Mouse (Mus musculus) ES-E14 (cell line): ENCODE results near the gene Vinac1. TPM values are rescaled to one million over a fixed set of nuclear protein-coding genes. Genes with fewer than 3 reads are reported as not detected.

Experiments used
- DNase-seq: peaks from one replicate; pipeline ENCODE4 v3.0.0-alpha.2; 2013; ENCODE audit warnings: low read depth, low spot score
- H3K27ac ChIP-seq: 2 replicates; pipeline ENCODE4 v1.5.1; 2012; ENCODE audit warnings: low read depth, mild to moderate bottlenecking, low read length, moderate library complexity, mixed read lengths; ENCODE audit not compliant: poor library complexity, insufficient read depth, severe bottlenecking
- H3K36me3 ChIP-seq: 2 replicates; pipeline ENCODE4 v1.6.1; 2012; ENCODE audit warnings: mild to moderate bottlenecking, low read length, moderate library complexity, mixed read lengths; ENCODE audit not compliant: control insufficient read depth, poor library complexity, insufficient read depth, severe bottlenecking
- H3K4me1 ChIP-seq, 2 experiments: fragments of 150-350 bp in 1 of 2; sonication (generic) in 1 of 2; 2 replicates each; pipeline ENCODE4 v1.6.1; 2012; ENCODE audit warnings: low read length in 2 of 2, mild to moderate bottlenecking in 1 of 2, mixed read lengths in 1 of 2; ENCODE audit not compliant: control insufficient read depth in 2 of 2, insufficient read depth in 2 of 2, poor library complexity in 1 of 2
- H3K4me3 ChIP-seq, 2 experiments: fragments of 150-350 bp in 1 of 2; sonication (generic) in 1 of 2; 2 replicates each; pipeline ENCODE4 v1.5.1; 2012; ENCODE audit warnings: low read length in 2 of 2, low read depth in 1 of 2, mild to moderate bottlenecking in 1 of 2, mixed read lengths in 1 of 2; ENCODE audit not compliant: insufficient read depth in 1 of 2, poor library complexity in 1 of 2, severe bottlenecking in 1 of 2
- H3K9ac ChIP-seq: 2 replicates; pipeline ENCODE4 v1.6.1; 2012; ENCODE audit warnings: low read depth, mild to moderate bottlenecking, low read length, mixed read lengths; ENCODE audit not compliant: poor library complexity, insufficient read depth, severe bottlenecking
- H3K9me3 ChIP-seq: fragments of 150-350 bp; sonication (generic); 2 replicates; pipeline ENCODE4 v1.6.1; 2012; ENCODE audit warnings: low read depth, mild to moderate bottlenecking, low read length; ENCODE audit not compliant: control insufficient read depth, insufficient read depth
- CHD2 ChIP-seq: IDR thresholded peaks from 2 replicates; pipeline ENCODE4 v1.6.1; 2014; ENCODE audit warnings: mild to moderate bottlenecking, low read depth, low read length, inconsistent platforms
- HCFC1 ChIP-seq: IDR thresholded peaks from 2 replicates; pipeline ENCODE4 v1.6.1; 2012; ENCODE audit warnings: low read length, inconsistent platforms, borderline replicate concordance; ENCODE audit not compliant: insufficient read depth
- MAFK ChIP-seq: IDR thresholded peaks from 2 replicates; pipeline ENCODE4 v1.6.1; 2014; ENCODE audit warnings: mild to moderate bottlenecking, low read depth, low read length, inconsistent platforms; ENCODE audit not compliant: insufficient read depth
- ZC3H11A ChIP-seq: IDR thresholded peaks from 2 replicates; pipeline ENCODE4 v1.6.1; 2012; ENCODE audit warnings: low read depth, mild to moderate bottlenecking, inconsistent platforms, low read length, borderline replicate concordance
- ZNF384 ChIP-seq: IDR thresholded peaks from 2 replicates; pipeline ENCODE4 v1.6.1; 2012; ENCODE audit warnings: low read depth, low read length, inconsistent platforms
- in situ Hi-C, 2 experiments: fragments of 600-800 bp; cut with MboI; formaldehyde crosslinking; loops; one replicate each; pipeline ENCODE4 v1.15.1; 2025; ENCODE audit warnings: low sequenced_read_pairs in 2 of 2, inconsistent platforms in 1 of 2; ENCODE audit not compliant: unreplicated experiment in 2 of 2
- total RNA-seq: library from RNA; depleted of rRNA; stranded (reverse); fragments of 300-350 nt; gene quantifications from 2 replicates; pipeline ENCODE4 v1.2.3, GENCODE M21; 2012

Gene Vinac1
- total RNA-seq, 1 experiment = 0.13 TPM

GRCm38 (mm10) chr2:129055741-129056140 is 7.8 kb upstream of the Vinac1 start:
- no peak for DNase-seq
- no peaks in the 10 kb centered on the region for H3K9me3 ChIP-seq
- no peak overlapping the region for H3K4me3 ChIP-seq
- in situ Hi-C loops = no loop called here
- H3K4me1 ChIP-seq = peaks cover 0 to 6% of the 10 kb centered on the region in 2 experiments; a peak in 2 of 4 replicates
- H3K27ac ChIP-seq = no peak overlapping the region
- no peaks in the 10 kb centered on the region for H3K36me3 ChIP-seq
- TF ChIP-seq MAFK = no peak
- TF ChIP-seq CHD2 = no peak
- TF ChIP-seq ZNF384 = no peak
- TF ChIP-seq ZC3H11A = no peak
- TF ChIP-seq HCFC1 = no peak
- H3K9ac ChIP-seq = no peak overlapping the region

GRCm38 (mm10) chr2:129052451-129052983 is 4.5 kb upstream of the Vinac1 start:
- H3K4me1 ChIP-seq = peaks cover 0 to 3% of the 10 kb centered on the region in 2 experiments; a peak in 2 of 4 replicates
- TF ChIP-seq MAFK (no peak), CHD2 (no peak), HCFC1 (no peak), ZNF384 (no peak), ZC3H11A (no peak)
- H3K9me3 ChIP-seq = no peaks in the 10 kb centered on the region
- no peaks in the 10 kb centered on the region for H3K36me3 ChIP-seq
- in situ Hi-C loops = no loop called here
- H3K9ac ChIP-seq = no peak overlapping the region
- no peak for DNase-seq
- H3K27ac ChIP-seq = no peak overlapping the region
- no peak overlapping the region for H3K4me3 ChIP-seq

GRCm38 (mm10) chr2:129046846-129047196 is 1.2 kb downstream of the Vinac1 start:
- no peak overlapping the region for H3K9ac ChIP-seq
- H3K9me3 ChIP-seq = no peaks in the 10 kb centered on the region
- no peaks in the 10 kb centered on the region for H3K36me3 ChIP-seq
- no peak overlapping the region for H3K4me3 ChIP-seq
- H3K4me1 ChIP-seq = no peaks in the 10 kb centered on the region
- H3K27ac ChIP-seq = no peak overlapping the region
- DNase-seq = no peak
- no peak for TF ChIP-seq ZNF384
- TF ChIP-seq CHD2 = no peak
- no peak for TF ChIP-seq ZC3H11A
- no peak for TF ChIP-seq MAFK
- TF ChIP-seq HCFC1 = no peak
- in situ Hi-C loops = no loop called here

GRCm38 (mm10) chr2:129046172-129046845 is 1.7 kb downstream of the Vinac1 start:
- H3K27ac ChIP-seq = no peak overlapping the region
- in situ Hi-C loops = no loop called here
- H3K9ac ChIP-seq = no peak overlapping the region
- no peak for TF ChIP-seq CHD2
- TF ChIP-seq ZNF384 = no peak
- TF ChIP-seq ZC3H11A = no peak
- TF ChIP-seq MAFK = no peak
- TF ChIP-seq HCFC1 = no peak
- no peaks in the 10 kb centered on the region for H3K4me1 ChIP-seq
- no peak overlapping the region for H3K4me3 ChIP-seq
- DNase-seq = no peak
- H3K9me3 ChIP-seq = no peaks in the 10 kb centered on the region
- H3K36me3 ChIP-seq = no peaks in the 10 kb centered on the region
